Mouse (Mus musculus) embryonic facial prominence, embryonic 15.5 days (tissue): ENCODE results near the gene L3mbtl2. TPM values are rescaled to one million over a fixed set of nuclear protein-coding genes. Genes with fewer than 3 reads are reported as not detected.

Experiments
- polyA plus RNA-seq: library from polyadenylated mRNA; unstranded; fragments of >200 nt; fragmentation: Nextera tagmentation; extraction: Ambion mirVana; gene quantifications from 2 replicates; pipeline ENCODE4 v1.2.1, GENCODE M21; 2015

Gene L3mbtl2
- polyA plus RNA-seq, 1 experiment from 2014 or later, result 20.0 TPM

Other genes starting within 250 kb of the L3mbtl2 start
- 418 and 468 TPM in 2 replicates for gene Rbx1, start 197.6 kb upstream of the L3mbtl2 start, polyA plus RNA-seq
- 19.2 and 22.9 TPM in 2 replicates for gene Ep300, start 78.5 kb upstream of the L3mbtl2 start, polyA plus RNA-seq
- gene Chadl, start 33.4 kb downstream of the L3mbtl2 start, polyA plus RNA-seq, result 10.4 and 12.4 TPM in 2 replicates
- 29.5 and 31.2 TPM in 2 replicates for gene Zc3h7b, start 81.2 kb downstream of the L3mbtl2 start, polyA plus RNA-seq
- gene Rangap1, start 81.6 kb downstream of the L3mbtl2 start, polyA plus RNA-seq, result 98.3 and 102 TPM in 2 replicates
- 31.1 and 32.3 TPM in 2 replicates for gene Tef, start 138.5 kb downstream of the L3mbtl2 start, polyA plus RNA-seq
- gene Tob2, start 194.9 kb downstream of the L3mbtl2 start, polyA plus RNA-seq, result 31.4 and 33.8 TPM in 2 replicates
- 133 and 145 TPM in 2 replicates for gene Phf5a, start 208.0 kb downstream of the L3mbtl2 start, polyA plus RNA-seq
- gene Aco2, start 208.4 kb downstream of the L3mbtl2 start, polyA plus RNA-seq, result 156 and 164 TPM in 2 replicates